Mouse (Mus musculus) urinary bladder, postnatal 36 days (tissue): ENCODE results near the gene Igfbp2.

Source experiments
- DNase-seq, 2 experiments: peaks; one replicate each; pipeline ENCODE4 v3.0.0; 2022; ENCODE audit warnings: low spot score in 2 of 2, mixed read lengths in 1 of 2

The Igfbp2 gene

GRCm38 (mm10) chr1:72815184-72815583 lies 9.1 kb upstream of the Igfbp2 start:
- no peak for DNase-seq

- no peak for DNase-seq
Observed at GRCm38 (mm10) chr1:72815616-72816015, 8.7 kb upstream of the Igfbp2 start.

- DNase-seq = no peak
Observed at GRCm38 (mm10) chr1:72819995-72820394, 4.3 kb upstream of the Igfbp2 start.

GRCm38 (mm10) chr1:72822893-72823292 lies 1.4 kb upstream of the Igfbp2 start:
- no peak for DNase-seq

GRCm38 (mm10) chr1:72824707-72825101 lies 401 bp downstream of the Igfbp2 start:
- peak in 1 of 2 experiments; percentile 12 for DNase-seq

GRCm38 (mm10) chr1:72825286-72825685 lies 983 bp downstream of the Igfbp2 start:
- no peak for DNase-seq

- DNase-seq = no peak
Observed at GRCm38 (mm10) chr1:72825921-72826320, 1.6 kb downstream of the Igfbp2 start.

GRCm38 (mm10) chr1:72826446-72826845 lies 2.1 kb downstream of the Igfbp2 start:
- no peak for DNase-seq

- DNase-seq = no peak
Observed at GRCm38 (mm10) chr1:72826931-72827330, 2.6 kb downstream of the Igfbp2 start.

GRCm38 (mm10) chr1:72827411-72828315 lies 3.4 kb downstream of the Igfbp2 start:
- DNase-seq = no peak

GRCm38 (mm10) chr1:72828843-72829242 lies 4.5 kb downstream of the Igfbp2 start:
- no peak for DNase-seq

GRCm38 (mm10) chr1:72830485-72830884 lies 6.2 kb downstream of the Igfbp2 start:
- DNase-seq = no peak

GRCm38 (mm10) chr1:72832715-72833153 lies 8.4 kb downstream of the Igfbp2 start:
- DNase-seq = no peak

GRCm38 (mm10) chr1:72833563-72833962 lies 9.3 kb downstream of the Igfbp2 start:
- no peak for DNase-seq

- DNase-seq = no peak
Observed at GRCm38 (mm10) chr1:72839356-72839755, 15.1 kb downstream of the Igfbp2 start.

GRCm38 (mm10) chr1:72839791-72840190 lies 15.5 kb downstream of the Igfbp2 start:
- no peak for DNase-seq

GRCm38 (mm10) chr1:72842666-72843459 lies 18.6 kb downstream of the Igfbp2 start:
- peak in 1 of 2 experiments; percentile 18 for DNase-seq

- no peak for DNase-seq
Observed at GRCm38 (mm10) chr1:72844675-72845074, 20.4 kb downstream of the Igfbp2 start.

GRCm38 (mm10) chr1:72847849-72848380 lies 23.6 kb downstream of the Igfbp2 start:
- no peak for DNase-seq

GRCm38 (mm10) chr1:72849037-72849436 lies 24.7 kb downstream of the Igfbp2 start:
- no peak for DNase-seq

GRCm38 (mm10) chr1:72853759-72854158 lies 29.5 kb downstream of the Igfbp2 start:
- no peak for DNase-seq
